Mouse (Mus musculus): ENCODE measurements at regions not wholly inside any gene's neighbourhood (a gene's known extent, or its start where the extent isn't known, plus 50 kb on each side); places are given as distances from the start of the nearest gene placed in this dataset.

- no peak for DNase-seq
These were observed 220.3 kb downstream of the Gja1 start for GRCm38 (mm10) chr10:56597382-56597781.

GRCm38 (mm10) chr10:56598191-56598590, 221.1 kb downstream of the Gja1 start:
- DNase-seq: no peak

- peak; percentile 12 for DNase-seq
These were observed 222.8 kb downstream of the Gja1 start for GRCm38 (mm10) chr10:56599923-56600322.

GRCm38 (mm10) chr10:56611564-56612288, 234.6 kb downstream of the Gja1 start:
- DNase-seq: no peak

- DNase-seq: no peak
These were observed 265.5 kb downstream of the Gja1 start for GRCm38 (mm10) chr10:56642656-56643055.

DNA sequence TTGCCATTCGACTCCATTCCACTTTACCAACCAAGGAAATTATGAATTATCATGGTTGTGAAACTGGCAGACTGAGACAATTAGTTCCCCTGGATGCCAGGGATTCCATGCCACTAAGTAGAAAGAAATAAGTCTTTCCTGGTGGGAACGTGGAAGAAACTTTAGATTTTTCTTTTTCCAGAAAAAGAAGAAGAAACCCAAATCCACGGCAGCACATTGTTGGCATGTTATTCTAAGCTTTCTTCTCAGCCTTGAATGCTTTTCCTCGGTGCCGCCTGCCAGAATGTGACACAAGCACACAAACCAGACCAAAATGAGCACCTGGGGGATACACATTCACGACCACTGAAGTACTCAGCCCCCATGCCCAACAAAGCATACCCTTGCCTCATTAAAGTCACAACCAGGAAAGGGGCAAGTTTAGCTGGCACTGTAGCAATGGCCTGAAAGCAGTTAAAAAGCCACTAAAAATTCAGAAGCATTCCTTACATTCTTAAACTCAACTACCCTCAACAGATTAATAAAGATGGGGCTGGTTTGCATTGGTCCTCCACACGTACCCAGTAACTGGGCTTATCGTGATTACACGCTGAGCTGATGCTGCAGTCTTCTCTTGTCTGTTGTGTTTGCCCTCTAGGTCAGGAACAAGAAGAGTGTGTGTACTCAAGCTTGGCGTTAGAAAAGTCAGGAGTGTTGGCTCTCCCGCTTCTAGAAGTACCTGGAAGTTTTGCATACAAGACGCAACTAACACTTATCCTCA, 266.4 kb downstream of the Gja1 start:
- no peak for DNase-seq

DNA sequence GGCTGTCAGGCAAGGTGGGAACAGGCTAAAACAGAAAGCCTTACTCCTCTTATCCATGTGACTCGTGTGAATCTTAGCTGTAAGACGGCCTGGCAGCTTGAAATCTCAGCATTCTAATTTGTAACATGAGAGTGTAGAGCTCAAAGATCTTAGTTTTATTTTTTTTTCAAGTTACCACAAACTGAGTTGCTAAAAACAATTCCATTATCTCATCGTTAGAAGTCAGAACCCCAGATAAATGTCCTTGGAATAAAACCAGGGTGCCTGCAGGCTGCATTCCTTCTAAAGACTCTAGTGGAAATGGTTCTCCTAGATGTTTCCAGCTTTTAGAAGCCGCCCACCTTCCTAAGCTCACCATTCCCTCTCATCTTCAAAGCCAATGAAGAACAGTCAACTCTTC, 283.4 kb downstream of the Gja1 start:
- DNase-seq: no peak

DNA sequence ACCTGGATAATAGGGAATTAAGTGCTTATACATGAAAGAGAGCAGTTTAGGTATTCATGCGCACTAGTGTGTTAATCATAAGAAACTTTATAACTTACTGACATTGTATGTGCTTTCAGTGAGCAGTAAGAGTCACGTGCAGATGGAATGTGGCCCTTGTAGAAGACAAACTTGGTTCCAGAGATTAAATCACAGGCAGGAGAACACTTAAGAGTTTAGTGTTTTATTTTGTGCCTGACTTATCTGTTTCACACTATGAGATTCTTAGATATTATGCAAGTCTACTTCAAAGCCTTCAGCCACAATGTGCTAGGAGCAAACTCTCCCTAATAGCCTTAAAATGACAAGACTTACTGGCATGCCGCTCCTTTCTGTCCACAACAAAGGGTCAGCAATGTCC, 296.8 kb downstream of the Gja1 start:
- DNase-seq: no peak

- no peak for DNase-seq
These were observed 305.8 kb downstream of the Gja1 start for GRCm38 (mm10) chr10:56682901-56683300.

- DNase-seq: no peak
These were observed 308.6 kb downstream of the Gja1 start for GRCm38 (mm10) chr10:56685655-56686250.

DNA sequence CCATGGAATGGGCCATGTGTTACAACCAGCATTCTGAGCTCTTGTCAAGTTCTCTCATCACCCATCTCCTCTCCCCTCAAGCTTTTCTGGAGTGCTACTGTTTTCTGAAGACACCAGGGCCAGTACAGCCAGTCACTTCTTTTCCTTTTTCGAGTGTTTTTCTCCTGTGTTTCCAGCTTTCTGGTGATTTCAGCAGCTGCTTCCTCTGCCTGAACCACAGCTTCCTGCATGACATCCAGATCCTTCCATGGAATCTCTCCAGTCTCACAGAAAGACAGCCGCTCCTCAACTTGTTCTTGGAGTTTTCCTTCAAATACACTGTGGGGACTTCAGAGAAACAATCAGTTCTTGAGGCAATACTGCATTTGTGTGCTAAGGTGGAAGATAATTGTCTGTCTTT, 314.3 kb downstream of the Gja1 start:
- DNase-seq: no peak

- no peak for DNase-seq
These were observed 318.0 kb downstream of the Gja1 start for GRCm38 (mm10) chr10:56695100-56695499.

DNA sequence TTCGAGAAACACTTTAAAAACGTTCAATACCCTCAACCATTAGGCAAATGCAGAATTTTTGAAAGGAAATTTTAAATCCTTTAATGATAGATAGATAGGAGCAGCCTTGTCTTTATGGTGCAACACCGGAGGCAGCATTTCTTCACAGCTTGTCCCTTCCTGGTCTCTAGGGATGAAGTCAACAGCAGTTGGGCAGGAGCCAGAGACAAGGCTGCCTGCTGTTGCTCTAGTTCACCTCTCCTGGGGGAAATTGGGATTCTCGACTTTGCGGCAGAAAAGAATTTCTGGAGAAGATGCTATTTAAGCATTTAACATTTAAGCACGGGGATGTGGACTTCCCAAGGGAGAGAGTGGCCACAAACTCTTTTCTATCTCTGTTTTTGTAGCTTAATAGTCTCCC, 323.0 kb downstream of the Gja1 start:
- no peak for DNase-seq

DNA sequence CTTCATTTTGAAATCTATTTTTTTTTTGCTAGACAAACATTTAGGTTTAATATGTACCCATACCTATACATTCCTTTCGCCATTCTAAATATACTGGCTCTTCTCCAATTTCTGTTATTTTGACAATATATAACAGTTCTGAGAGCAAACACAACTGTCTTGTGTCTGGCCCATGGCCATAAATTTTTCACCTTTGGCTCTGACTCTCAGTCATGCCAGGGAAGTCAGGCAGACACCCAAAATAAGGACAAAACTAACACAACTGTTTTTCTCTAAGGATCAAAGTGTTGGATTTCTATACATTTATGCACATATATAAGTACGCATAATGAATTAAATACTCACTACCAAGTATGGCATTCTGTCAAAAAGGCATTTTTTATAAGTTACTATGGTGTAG, 331.3 kb downstream of the Gja1 start:
- DNase-seq: no peak

- no peak for DNase-seq
These were observed 331.8 kb downstream of the Gja1 start for GRCm38 (mm10) chr10:56708886-56709285.

DNA sequence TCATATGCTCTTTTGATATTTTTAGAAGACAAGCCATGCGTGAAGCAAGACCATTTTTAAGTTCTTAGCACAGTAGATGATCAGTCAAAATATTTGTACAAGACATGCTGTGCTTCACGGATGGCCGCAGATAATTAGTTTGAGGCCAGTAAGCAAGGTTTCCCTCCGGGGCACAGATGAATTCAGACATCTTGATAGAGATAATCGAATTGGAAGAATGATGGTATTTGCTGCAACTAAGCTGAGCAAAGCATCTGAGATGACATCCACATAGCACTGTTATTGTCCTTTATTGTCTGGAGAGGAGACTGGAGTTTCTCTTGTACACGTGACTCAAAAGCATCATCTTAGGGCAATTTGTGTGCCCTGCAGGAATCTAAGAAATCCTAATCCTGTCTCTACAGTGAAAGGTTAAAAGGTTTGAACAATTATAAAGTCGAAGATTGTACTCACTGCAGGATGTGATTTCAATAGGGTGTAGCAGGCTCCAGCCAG, 335.5 kb downstream of the Gja1 start:
- no peak for DNase-seq

DNA sequence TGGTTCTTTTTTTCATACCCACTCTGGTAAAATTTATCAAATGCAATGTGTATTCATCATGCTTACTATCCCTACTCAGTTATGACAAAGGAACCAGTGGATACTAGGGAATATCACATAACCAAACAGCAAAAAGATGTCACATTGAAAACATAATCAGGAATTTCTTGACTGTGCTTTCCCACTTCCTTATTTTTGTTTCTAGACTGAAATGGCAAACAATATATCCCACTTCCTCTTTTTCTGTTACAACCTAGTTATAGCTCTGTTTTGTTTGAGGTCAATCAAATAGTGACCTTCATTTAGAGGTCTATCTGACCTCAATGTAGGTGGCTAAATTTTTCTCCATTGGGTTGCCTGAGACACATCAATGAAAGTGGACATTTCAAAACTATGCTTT, 359.9 kb downstream of the Gja1 start:
- DNase-seq: no peak

DNA sequence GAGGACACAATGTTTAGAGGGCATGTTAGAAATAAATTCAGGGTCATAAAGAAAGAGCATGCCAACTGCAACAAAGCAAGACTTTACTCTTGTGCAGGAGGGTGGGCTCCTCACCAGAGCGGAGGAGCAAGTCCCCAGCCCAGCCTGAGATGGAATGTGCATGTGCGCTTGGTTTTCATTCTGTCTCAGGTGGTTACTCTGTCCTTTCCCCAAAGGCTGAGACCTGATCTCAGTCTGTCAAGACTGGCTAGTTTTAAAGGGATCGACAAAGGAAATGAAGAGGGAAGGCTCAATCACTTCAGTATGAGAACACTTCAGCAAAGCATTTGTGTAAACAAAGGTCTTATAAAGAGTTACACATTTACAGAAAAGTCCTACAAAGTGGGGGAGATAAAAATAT, 362.5 kb downstream of the Gja1 start:
- no peak for DNase-seq

DNA sequence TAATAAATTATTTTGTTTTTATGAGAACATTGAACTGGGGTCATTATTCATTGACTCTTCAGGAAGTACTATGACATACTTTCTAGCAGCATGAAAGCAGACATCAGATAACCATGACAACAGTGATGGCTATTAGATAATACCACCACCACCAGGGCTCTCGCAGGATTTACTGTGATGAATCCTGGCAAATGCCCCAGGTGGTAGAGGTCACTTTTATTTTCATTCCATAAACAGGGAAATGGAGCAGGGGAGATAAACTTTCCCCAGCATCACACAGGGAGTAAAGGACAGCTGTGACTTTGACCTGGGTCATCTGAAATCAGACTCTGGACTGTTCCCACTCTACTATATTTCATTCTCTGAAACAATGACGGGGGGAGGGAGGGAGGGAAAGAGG, 375.0 kb downstream of the Gja1 start:
- peak; percentile 4 for DNase-seq

DNA sequence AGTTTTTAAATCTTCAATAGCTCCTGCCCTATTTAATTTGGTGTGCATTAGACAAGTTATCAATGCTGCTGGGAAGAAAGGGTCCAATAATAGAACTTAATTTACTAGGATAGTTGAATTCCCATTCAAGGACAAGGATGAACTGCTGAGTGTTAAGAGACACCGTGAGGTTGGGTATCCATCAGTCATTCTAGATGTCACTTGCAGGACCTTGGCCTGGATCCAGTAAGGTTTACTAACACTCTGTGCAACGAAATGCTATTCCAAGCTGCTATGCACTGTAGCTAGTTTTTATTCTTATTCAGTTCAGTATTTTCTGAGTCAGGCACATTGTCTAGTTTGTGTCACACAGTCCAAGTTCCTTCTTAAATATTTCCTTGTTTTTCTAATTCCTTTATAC, 376.4 kb downstream of the Gja1 start:
- no peak for DNase-seq

- DNase-seq: peak; percentile 18
These were observed 377.5 kb downstream of the Gja1 start for GRCm38 (mm10) chr10:56754546-56755175.

GRCm38 (mm10) chr10:56770629-56771028, 393.5 kb downstream of the Gja1 start:
- no peak for DNase-seq

- DNase-seq: no peak
These were observed 405.1 kb downstream of the Gja1 start for GRCm38 (mm10) chr10:56782265-56782664.

GRCm38 (mm10) chr10:56783941-56784340, 406.8 kb downstream of the Gja1 start:
- no peak for DNase-seq
